Mouse (Mus musculus) CD4-positive helper T cell, adult 2 months (primary cell): Measurements from ENCODE around the gene Manba.
"Not testable (repeated sequence)": the region's sequence is repeated elsewhere in the genome, so short reads cannot be mapped to it uniquely, and the experiment has no call there.

Experiments used
- DNase-seq: peaks from one replicate; pipeline ENCODE4 v3.0.0-alpha.2; 2012; ENCODE audit warnings: low read depth, missing footprints, low spot score

Manba gene

DNA sequence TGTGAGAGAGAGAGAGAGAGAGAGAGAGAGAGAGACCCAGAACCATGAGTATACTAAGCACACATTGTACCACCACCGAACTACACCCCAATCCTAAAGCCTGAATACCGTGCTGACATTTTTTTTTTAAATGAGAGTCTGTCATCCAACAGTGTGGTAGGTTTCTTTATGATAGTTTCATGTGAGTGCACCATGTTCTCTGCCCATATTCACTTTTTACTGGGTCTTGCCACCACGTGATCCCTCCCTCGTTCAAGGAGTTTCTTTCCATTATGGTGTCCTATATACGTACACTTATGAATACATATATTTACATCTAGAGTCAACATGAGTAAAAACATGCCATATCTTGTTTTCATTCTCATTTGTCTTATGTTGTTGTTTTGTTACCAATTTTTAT is 940 bp downstream of the Manba start:
- peak; percentile 49 for DNase-seq

DNA sequence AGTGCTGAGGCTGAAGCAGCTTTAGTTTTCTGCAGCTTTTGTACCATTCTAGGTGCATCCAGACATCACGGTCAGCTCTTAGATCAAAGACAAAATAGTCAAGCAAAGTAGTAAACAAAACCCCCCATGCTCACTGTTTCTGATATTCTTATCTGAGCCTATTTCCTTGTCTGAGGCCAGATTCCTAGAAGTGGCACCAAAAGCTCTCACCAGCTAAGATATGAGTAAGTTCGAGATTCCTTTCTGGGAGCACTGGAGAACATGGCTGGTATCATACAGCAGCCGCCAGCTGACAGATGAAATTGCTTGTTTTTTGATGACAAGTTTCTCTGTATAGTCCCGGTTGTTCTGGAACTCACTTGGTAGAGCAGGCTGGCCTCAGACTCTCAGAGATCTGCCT is 2.4 kb downstream of the Manba start:
- no peak for DNase-seq

- DNase-seq: no peak
Measured at GRCm38 (mm10) chr3:135489865-135490520, 4.6 kb downstream of the Manba start.

GRCm38 (mm10) chr3:135491102-135491501 is 5.7 kb downstream of the Manba start:
- DNase-seq: no peak

DNA sequence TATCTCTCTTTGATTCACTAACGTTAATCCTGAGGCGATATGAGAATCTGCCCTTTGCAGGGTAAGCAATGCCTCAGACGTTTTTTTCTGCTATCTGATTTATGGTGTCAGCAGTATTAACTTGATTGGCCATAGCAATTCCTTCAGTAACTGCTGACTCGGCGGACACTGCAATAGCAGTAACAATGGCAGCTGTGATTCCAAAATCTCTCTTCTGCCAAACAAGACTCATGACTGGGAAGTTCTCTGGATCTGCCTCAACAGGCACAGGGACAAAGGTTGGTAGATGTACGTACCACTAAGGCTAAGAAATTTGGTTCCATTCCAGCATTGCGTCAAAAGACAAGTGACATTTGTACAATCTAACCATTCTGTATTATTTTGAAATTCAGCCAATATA is 7.9 kb downstream of the Manba start:
- DNase-seq: not testable (repeated sequence)

DNA sequence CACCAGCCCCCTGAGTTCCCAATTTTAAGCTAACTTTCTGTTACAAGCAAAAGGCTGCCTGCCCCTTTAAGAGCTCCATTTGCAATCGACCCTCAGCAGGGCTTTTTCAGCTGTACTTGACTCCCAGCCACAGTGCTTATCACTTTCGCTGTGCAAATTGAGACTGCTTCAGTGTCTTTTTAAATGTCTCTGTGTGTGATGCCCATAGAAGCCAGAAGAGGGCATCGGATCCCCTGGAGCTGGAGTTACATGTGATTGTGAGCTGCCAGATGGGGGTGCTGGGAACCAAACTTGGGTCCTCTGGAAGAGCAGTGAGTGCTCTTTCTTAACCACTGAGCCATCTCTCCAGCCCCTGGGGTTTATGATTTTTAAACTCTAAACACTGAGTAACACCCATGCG is 12.5 kb downstream of the Manba start:
- not testable (repeated sequence) for DNase-seq

GRCm38 (mm10) chr3:135498891-135499290 is 13.5 kb downstream of the Manba start:
- no peak for DNase-seq

DNA sequence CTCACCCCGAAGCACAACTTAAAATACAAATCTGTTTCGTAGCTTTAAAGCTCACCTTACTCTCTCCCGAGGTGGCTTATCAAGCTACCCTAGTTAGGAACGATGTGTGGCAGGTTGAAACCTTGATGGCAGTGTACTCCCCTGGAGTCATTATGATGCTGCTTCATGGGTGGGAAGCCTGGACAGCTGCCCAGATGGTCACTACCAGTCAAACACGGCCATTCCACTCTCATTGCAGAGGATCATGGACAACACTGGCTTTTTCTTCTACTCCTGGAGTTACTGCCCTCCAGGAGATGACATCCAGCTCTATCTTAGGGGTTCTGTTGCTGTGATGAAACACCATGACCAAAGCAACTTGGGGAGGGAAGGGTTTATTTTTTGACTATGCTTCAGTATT is 17.7 kb downstream of the Manba start:
- no peak for DNase-seq

GRCm38 (mm10) chr3:135505369-135505909 is 20.0 kb downstream of the Manba start:
- DNase-seq: peak; percentile 61

GRCm38 (mm10) chr3:135505916-135506482 is 20.6 kb downstream of the Manba start:
- DNase-seq: no peak

GRCm38 (mm10) chr3:135507506-135507905 is 22.1 kb downstream of the Manba start:
- DNase-seq: no peak

DNA sequence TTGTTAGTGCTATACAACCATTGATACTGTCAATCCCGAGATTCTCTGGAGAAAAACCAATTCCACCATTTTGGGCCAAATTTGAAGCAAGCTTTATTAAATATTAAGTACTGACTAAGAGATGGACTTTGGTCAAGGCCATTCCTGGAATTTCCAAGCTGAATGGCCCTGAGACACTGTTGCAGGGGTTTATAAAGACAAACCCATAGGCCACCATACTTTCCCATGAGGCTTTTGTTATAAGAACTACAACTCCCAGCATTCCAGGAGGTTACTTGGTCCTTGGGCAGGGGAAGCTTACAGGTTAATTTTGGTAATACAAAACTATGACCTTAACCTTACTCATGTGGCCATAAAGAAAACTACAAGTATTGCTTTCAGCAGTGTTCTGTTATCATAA is 22.8 kb downstream of the Manba start:
- no peak for DNase-seq

GRCm38 (mm10) chr3:135510372-135510771 is 25.0 kb downstream of the Manba start:
- DNase-seq: no peak

GRCm38 (mm10) chr3:135511683-135512082 is 26.3 kb downstream of the Manba start:
- DNase-seq: peak; percentile 28

GRCm38 (mm10) chr3:135513270-135513669 is 27.9 kb downstream of the Manba start:
- DNase-seq: peak; percentile 87

DNA sequence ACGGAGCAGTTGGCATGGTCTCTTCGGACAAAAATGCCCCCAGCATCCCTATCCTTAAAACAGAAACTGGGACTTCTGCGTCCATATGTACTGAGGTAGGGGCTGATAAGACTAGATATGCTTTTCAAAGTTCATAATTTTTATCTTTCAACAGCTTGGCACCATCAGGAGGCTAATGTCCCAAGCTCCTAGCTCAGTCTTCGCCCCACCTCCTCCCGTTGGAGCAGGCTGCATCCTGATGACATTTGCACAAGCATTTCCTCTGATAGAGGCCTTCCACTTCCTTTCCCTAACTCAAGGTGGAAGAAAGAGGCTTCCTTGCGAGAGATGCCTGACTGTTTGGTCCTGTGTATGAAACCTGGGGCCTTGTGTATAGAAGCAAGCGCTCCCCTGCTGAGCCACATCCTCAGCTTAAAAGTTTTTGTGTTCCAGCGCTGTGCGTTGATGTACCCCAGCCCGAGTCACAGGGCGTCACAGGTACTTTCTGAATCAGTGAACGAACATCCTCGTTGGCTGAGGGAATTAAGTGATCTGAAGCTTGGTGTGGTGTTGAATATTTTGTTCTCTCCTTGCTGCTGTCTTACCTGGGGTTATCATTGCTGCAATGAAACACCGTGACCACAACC is 28.5 kb downstream of the Manba start:
- DNase-seq: peak; percentile 63

DNA sequence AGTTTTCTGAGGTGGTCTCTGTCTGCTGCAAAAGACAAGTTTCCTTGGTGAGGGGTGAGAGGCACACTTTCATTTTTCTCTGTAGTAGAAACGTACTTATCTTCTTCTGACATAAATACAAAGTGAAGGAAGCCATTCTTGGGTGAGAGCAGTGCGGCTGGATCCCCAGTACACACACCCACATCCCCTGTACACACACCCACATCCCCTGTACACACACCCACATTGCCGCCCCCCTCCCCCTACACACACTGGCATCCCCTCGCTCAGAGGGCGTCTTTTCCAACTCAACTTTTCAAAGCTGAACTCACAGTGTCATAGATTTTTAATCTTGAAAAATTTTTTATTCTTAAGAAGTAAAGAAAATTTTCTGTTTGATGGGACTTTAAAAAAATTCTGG is 29.8 kb downstream of the Manba start:
- peak; percentile 45 for DNase-seq

GRCm38 (mm10) chr3:135516891-135517290 is 31.5 kb downstream of the Manba start:
- DNase-seq: peak; percentile 44

DNA sequence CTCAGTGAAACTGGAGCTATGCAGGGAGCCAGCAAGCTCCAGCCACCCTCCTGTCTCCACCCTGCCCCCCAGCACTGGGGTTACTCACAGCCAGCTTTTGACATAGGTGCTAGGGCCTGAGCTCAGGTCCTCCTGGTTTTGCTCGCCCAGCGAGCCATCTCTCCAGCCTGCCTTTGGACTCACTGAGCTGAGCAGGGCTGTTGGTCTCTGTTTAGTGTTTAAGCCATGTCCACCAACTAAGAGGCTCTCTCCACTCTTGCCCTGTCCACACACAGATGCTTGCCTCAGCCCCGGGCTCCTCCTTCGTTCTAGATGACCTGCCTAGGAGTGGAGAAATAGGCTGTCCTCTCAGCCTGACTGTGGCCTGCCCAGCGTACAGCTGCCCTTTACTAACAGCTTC is 33.5 kb downstream of the Manba start:
- no peak for DNase-seq

GRCm38 (mm10) chr3:135519584-135519983 is 34.2 kb downstream of the Manba start:
- DNase-seq: no peak

GRCm38 (mm10) chr3:135521963-135522362 is 36.6 kb downstream of the Manba start:
- no peak for DNase-seq

DNA sequence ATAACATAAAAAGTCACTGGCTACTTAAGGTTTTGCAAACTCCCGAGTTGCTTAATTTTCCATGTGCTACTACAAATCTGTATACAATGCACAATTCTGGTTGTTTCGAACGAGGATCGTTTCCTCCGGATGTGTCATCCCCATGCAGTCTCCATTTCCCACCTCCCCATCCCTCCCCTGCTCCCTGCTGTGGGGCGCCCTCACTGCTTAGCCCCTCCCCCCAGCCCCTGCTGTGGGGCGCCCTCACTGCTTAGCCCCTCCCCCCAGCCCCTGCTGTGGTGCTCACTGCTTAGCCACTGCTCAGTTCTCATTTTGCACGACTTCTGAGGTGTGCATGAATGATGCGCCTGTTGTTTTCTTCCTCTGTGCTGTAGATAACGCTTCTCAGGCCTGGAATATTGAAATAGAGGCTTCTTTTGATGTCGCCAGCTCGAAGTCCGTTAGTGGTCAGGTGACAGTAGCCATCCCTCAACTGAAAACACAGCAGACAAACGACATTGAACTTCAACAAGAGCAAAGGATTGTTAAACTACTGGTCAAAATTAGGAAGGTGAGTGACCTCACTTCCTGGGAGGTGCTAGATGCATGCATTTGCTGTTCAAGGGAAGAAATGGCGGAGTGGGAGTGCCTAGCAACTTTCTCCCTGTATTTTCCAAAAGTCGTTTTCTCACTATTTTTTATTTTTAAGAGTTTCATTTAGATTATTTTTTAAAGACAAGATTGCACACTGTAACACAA is 37.4 kb downstream of the Manba start:
- DNase-seq: no peak
